Mouse (Mus musculus): Measurements from ENCODE around the gene Wnk4. TPM values are rescaled to one million over a fixed set of nuclear protein-coding genes. Genes with fewer than 3 reads are reported as not detected.
A peak's percentile ranks its signal among the peaks of the same experiment; 100 is the strongest.

Wnk4 gene
- polyA plus RNA-seq, 1 experiment from 2014 or later = 2.2 TPM

DNA sequence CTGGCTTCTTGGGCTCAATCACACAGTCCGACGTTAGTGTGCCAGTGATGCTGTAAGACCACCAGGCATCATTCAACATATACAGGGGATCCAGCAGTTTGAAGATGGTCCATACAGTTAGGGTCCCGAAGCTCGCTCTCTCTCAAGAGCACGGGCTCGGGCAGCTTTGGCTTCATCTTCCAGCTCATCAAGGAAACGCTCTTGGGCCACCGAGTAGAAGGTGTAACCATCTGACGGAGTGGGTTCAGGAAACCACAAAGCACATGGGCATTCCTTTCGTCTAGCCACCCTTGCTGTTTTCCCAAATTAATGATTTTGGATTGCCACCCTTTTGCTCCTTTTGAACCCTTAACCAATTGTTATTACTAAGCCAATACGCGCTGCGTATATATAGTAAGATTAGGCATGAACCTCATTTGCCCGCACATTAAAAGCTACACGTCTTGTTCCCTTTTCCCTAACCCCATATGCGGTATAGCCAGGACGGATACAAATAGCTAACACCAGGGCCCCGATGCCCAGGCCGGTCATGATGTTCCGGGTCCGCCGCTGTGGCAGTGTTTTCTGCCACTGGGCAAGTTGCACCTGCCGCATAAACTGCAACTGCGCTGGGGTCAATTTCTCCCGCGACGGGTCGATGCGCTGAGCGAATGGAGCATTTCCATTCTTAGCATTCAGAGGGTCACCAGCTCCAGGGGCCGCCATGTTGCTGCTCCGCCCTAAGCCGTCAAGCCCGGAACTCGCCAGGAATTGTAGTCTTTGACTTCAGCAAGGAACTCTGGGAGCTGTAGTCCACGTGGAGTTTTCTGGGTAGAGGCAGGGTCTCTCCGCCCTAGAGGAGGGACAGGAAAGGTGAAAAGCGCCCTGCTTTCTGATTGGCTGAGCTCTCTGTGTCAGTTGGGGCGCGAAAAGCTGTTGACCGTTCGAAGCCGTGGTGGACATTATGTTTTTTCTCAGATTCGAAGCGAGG, 18.1 kb downstream of the Wnk4 start, which contains the start of the genes Cntd1 and Coa3:
Gene Cntd1, plus strand, starts transcription at position 790 of the 970 bp plus-strand sequence.
Gene Coa3, minus strand, starts transcription at position 892 of the 970 bp plus-strand sequence.
- Histone ChIP-seq H3K4me2 (ENCODE audit: low read depth, low read length) (peak within 1 kb of the TSS; percentile 83), H3K9me3 (ENCODE audit: low read length) (no peaks in the 10 kb centered on the region), H3K4me3 (ENCODE audit: low read depth, low read length) (peak within 1 kb of the TSS; percentile 85), H3K36me3 (replicated peaks; ENCODE audit: insufficient read depth, low read length) (no peaks in the 10 kb centered on the region; the same call in 1 of the 2 replicates), H3K9ac (replicated peaks) (peak within 1 kb of the TSS; percentile 77), H3K27me3 (ENCODE audit: insufficient read depth, low read length) (no peaks in the 10 kb centered on the region), H3K27ac (ENCODE audit: low read depth) (peak within 1 kb of the TSS; percentile 80), H3K4me1 (ENCODE audit: insufficient read depth) (peaks cover 27% of the 10 kb centered on the region)
- ATAC-seq = peak; percentile 92
- no peak for TF ChIP-seq EP300 (IDR thresholded peaks at IDR 0.05; ENCODE audit: low read depth)
- TF ChIP-seq CTCF (IDR thresholded peaks at IDR 0.05; ENCODE audit: low read depth) = peak; percentile 5; the same call in 1 of the 2 replicates
- DNase-seq = peak; percentile 85
- 4% methylated on average over 45 of the region's 45 CpGs for WGBS (ENCODE audit: insufficient replicate concordance)

GRCm38 (mm10) chr11:101279193-101279569, 18.8 kb downstream of the Wnk4 start:
- Histone ChIP-seq H3K9me3 (ENCODE audit: low read length) (no peaks in the 10 kb centered on the region), H3K4me2 (ENCODE audit: low read depth, low read length) (peak overlapping the region; percentile 83), H3K27ac (ENCODE audit: low read depth) (no peak overlapping the region), H3K4me3 (ENCODE audit: low read depth, low read length) (peak overlapping the region; percentile 85), H3K4me1 (ENCODE audit: insufficient read depth) (peaks cover 27% of the 10 kb centered on the region), H3K36me3 (replicated peaks; ENCODE audit: insufficient read depth, low read length) (no peaks in the 10 kb centered on the region; the same call in 1 of the 2 replicates), H3K9ac (replicated peaks) (peak overlapping the region; percentile 77), H3K27me3 (ENCODE audit: insufficient read depth, low read length) (no peaks in the 10 kb centered on the region)
- DNase-seq (no peak), ATAC-seq (peak; percentile 18; the same call in 1 of the 2 replicates)
- 67% methylated on average over 14 of the region's 14 CpGs for WGBS (ENCODE audit: insufficient replicate concordance)
- no peak for TF ChIP-seq CTCF (IDR thresholded peaks at IDR 0.05; ENCODE audit: low read depth)
- no peak for TF ChIP-seq EP300 (IDR thresholded peaks at IDR 0.05; ENCODE audit: low read depth)

GRCm38 (mm10) chr11:101280837-101281236, 20.5 kb downstream of the Wnk4 start:
- DNase-seq = no peak
- no peak overlapping the region for H3K4me3 ChIP-seq (ENCODE audit: low read depth, low read length)
- no peak for ATAC-seq
- H3K4me1 ChIP-seq (ENCODE audit: insufficient read depth) = peaks cover 27% of the 10 kb centered on the region
- no peak overlapping the region for H3K27ac ChIP-seq (ENCODE audit: low read depth)
- H3K27me3 ChIP-seq (ENCODE audit: insufficient read depth, low read length) = no peaks in the 10 kb centered on the region
- H3K9ac ChIP-seq (replicated peaks) = no peak overlapping the region
- H3K4me2 ChIP-seq (ENCODE audit: low read depth, low read length) = no peak overlapping the region
- no peak for TF ChIP-seq EP300 (IDR thresholded peaks at IDR 0.05; ENCODE audit: low read depth)
- TF ChIP-seq CTCF (IDR thresholded peaks at IDR 0.05; ENCODE audit: low read depth) = no peak
- H3K9me3 ChIP-seq (ENCODE audit: low read length) = no peaks in the 10 kb centered on the region
- no peaks in the 10 kb centered on the region; the same call in 1 of the 2 replicates for H3K36me3 ChIP-seq (replicated peaks; ENCODE audit: insufficient read depth, low read length)
- WGBS (ENCODE audit: insufficient replicate concordance) = 64% methylated on average over 7 of the region's 7 CpGs

GRCm38 (mm10) chr11:101282896-101283295, 22.5 kb downstream of the Wnk4 start:
- Histone ChIP-seq H3K27ac (ENCODE audit: low read depth) (no peak overlapping the region), H3K9ac (replicated peaks) (no peak overlapping the region)

DNA sequence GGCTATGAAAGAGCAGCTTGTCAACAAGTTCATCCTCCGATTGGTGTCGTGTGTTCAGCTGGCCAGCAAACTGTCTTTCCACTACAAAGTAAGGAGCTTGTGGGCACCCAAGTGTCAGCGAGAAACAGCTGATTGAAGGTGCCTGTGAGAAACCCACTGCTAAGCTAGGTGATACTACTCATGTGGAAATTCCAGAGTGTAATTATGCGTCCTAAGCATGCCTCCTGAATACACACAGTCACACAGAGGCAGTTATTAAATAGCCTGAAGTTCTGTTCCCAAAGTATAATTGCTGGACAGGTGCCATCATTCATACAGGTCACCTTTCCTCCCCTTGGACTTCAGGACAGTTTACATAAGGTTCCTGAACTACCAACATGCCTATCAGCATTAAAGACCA, 23.4 kb downstream of the Wnk4 start:
- 72% methylated on average over 4 of the region's 4 CpGs for WGBS (ENCODE audit: insufficient replicate concordance)
- no peak overlapping the region for H3K9ac ChIP-seq (replicated peaks)
- H3K4me1 ChIP-seq (ENCODE audit: insufficient read depth) = peaks cover 13% of the 10 kb centered on the region
- DNase-seq (no peak), ATAC-seq (peak; percentile 39)
- peaks cover 10% of the 10 kb centered on the region for H3K36me3 ChIP-seq (replicated peaks; ENCODE audit: insufficient read depth, low read length)
- no peak overlapping the region for H3K4me3 ChIP-seq (ENCODE audit: low read depth, low read length)
- H3K9me3 ChIP-seq (ENCODE audit: low read length) = no peaks in the 10 kb centered on the region
- H3K27ac ChIP-seq (ENCODE audit: low read depth) = no peak overlapping the region
- H3K4me2 ChIP-seq (ENCODE audit: low read depth, low read length) = no peak overlapping the region
- H3K27me3 ChIP-seq (ENCODE audit: insufficient read depth, low read length) = no peaks in the 10 kb centered on the region
- TF ChIP-seq EP300 (IDR thresholded peaks at IDR 0.05; ENCODE audit: low read depth) = no peak
- TF ChIP-seq CTCF (IDR thresholded peaks at IDR 0.05; ENCODE audit: low read depth) = no peak

More at GRCm38 (mm10) chr11:101282896-101283295, 22.5 kb downstream of the Wnk4 start:
- Histone ChIP-seq H3K27me3 (ENCODE audit: insufficient read depth, low read length) (no peaks in the 10 kb centered on the region), H3K4me1 (ENCODE audit: insufficient read depth) (peaks cover 17% of the 10 kb centered on the region), H3K4me3 (ENCODE audit: low read depth, low read length) (no peak overlapping the region), H3K36me3 (replicated peaks; ENCODE audit: insufficient read depth, low read length) (peaks cover 2% of the 10 kb centered on the region; the same call in 1 of the 2 replicates), H3K4me2 (ENCODE audit: low read depth, low read length) (no peak overlapping the region), H3K9me3 (ENCODE audit: low read length) (no peaks in the 10 kb centered on the region)
- TF ChIP-seq CTCF (IDR thresholded peaks at IDR 0.05; ENCODE audit: low read depth) (no peak), EP300 (IDR thresholded peaks at IDR 0.05; ENCODE audit: low read depth) (no peak)
- no peak for ATAC-seq
- WGBS (ENCODE audit: insufficient replicate concordance) = 58% methylated on average over 5 of the region's 5 CpGs
- DNase-seq = no peak

DNA sequence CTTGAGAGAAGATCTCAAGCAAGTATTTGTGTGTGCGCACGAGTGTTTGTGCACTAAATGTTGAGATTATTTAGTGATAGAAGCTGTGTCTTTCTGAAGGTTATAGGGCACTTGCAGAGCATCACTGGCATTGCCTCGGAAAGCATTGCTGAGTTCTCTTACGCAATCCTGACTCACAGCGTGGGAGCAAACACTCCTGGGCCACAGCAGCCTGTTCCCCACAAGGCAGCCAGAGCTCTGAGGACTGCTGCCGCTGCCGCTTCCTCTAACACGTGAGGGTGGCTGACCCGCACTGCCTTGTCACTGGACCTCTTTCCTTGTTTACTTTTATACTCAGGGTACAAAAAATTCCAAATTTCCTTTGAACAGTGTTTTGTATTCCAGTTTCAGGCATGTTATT, 26.9 kb downstream of the Wnk4 start:
- TF ChIP-seq EP300 (IDR thresholded peaks at IDR 0.05; ENCODE audit: low read depth) = no peak
- TF ChIP-seq CTCF (IDR thresholded peaks at IDR 0.05; ENCODE audit: low read depth) = no peak
- H3K4me1 ChIP-seq (ENCODE audit: insufficient read depth) = peaks cover 8% of the 10 kb centered on the region
- H3K4me3 ChIP-seq (ENCODE audit: low read depth, low read length) = no peak overlapping the region
- DNase-seq (peak; percentile 55), ATAC-seq (peak; percentile 80)
- H3K9me3 ChIP-seq (ENCODE audit: low read length) = no peaks in the 10 kb centered on the region
- H3K4me2 ChIP-seq (ENCODE audit: low read depth, low read length) = no peak overlapping the region
- peak overlapping the region; percentile 18; the same call in 1 of the 2 replicates for H3K27ac ChIP-seq (ENCODE audit: low read depth)
- WGBS (ENCODE audit: insufficient replicate concordance) = 52% methylated on average over 9 of the region's 9 CpGs
- H3K9ac ChIP-seq (replicated peaks) = no peak overlapping the region
- no peaks in the 10 kb centered on the region for H3K27me3 ChIP-seq (ENCODE audit: insufficient read depth, low read length)
- H3K36me3 ChIP-seq (replicated peaks; ENCODE audit: insufficient read depth, low read length) = peaks cover 42% of the 10 kb centered on the region

All from liver, postnatal 0 days (tissue).